Mouse (Mus musculus) skeletal muscle tissue, postnatal 0 days (tissue): Measurements from ENCODE around the gene Olfr1295. TPM values are rescaled to one million over a fixed set of nuclear protein-coding genes. Genes with fewer than 3 reads are reported as not detected.

Experiments
- polyA plus RNA-seq: library from polyadenylated mRNA; unstranded; fragments of >200 nt; fragmentation: Nextera tagmentation; extraction: Ambion mirVana; gene quantifications from 2 replicates; pipeline ENCODE4 v1.2.1, GENCODE M21; 2015

Gene Olfr1295
- polyA plus RNA-seq, result not detected in 2 replicates

DNA sequence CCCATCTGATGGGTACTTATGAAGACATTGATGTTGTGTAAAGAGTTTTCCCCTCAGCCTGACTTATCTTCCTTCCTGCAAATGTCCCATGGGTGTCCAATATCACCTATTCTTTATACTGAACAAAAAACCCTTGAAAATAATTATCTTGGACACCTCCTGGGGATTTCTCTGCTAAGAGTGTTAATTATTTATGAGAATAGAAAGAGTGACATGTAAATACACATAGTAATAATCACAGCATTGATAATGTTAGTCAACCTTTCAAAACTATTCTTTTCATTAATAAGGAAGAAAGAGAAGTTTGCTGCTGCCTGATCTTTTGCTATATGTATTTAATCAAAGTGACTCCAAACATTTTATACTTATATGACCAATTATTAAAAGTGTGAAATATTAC lies at the start of gene Olfr1295:
Gene Olfr1295, minus strand, starts transcription at position 101 of the 400 bp plus-strand sequence.

GRCm38 (mm10) chr2:111540191-111540590 lies 29.3 kb downstream of the Olfr1295 start, which contains the start of gene Olfr1294:
Gene Olfr1294, minus strand, starts transcription at chr2:111540291.

DNA sequence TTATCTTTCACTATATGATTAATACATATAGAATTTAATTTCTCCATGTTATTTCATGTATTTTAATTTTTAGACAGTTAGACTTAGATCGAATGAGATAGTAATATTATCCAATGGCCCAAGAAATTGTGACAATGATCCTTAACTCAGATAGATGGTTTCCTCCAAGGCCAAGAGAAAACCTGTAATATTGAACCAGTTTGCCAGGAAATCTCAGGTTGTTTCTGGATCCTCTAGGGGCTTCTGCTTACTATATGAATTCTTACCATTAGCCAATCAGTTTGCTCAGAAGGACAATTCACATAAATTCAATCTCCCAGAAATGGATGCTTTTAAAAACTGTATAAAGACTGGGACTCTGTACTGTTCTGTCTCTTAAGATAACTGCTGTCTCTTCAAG lies 44.6 kb downstream of the Olfr1295 start, which contains the start of gene Olfr1293-ps:
Gene Olfr1293-ps, plus strand, starts transcription at position 301 of the 400 bp plus-strand sequence.

Other genes with a start within 250 kb of the Olfr1295 start
- gene Olfr1281, start 243.2 kb downstream of the Olfr1295 start, polyA plus RNA-seq, result not detected in 2 replicates
- gene Olfr1282, start 233.6 kb downstream of the Olfr1295 start, polyA plus RNA-seq, result not detected in 2 replicates
- not detected in 2 replicates for gene Olfr1283, start 202.9 kb downstream of the Olfr1295 start, polyA plus RNA-seq
- not detected in 2 replicates for gene Olfr1284, start 194.2 kb downstream of the Olfr1295 start, polyA plus RNA-seq
- not detected in 2 replicates for gene Olfr1286, start 146.6 kb downstream of the Olfr1295 start, polyA plus RNA-seq
- gene Olfr1287, start 120.5 kb downstream of the Olfr1295 start, polyA plus RNA-seq, result not detected in 2 replicates
- gene Olfr1288, start 95.6 kb downstream of the Olfr1295 start, polyA plus RNA-seq, result not detected in 2 replicates
- not detected in 2 replicates for gene Olfr1289, start 88.9 kb downstream of the Olfr1295 start, polyA plus RNA-seq
- not detected in 2 replicates for gene Olfr1290, start 75.9 kb downstream of the Olfr1295 start, polyA plus RNA-seq
- gene Olfr1291-ps1, start 72.5 kb downstream of the Olfr1295 start, polyA plus RNA-seq, result not detected in 2 replicates
- not detected in 2 replicates for gene Olfr1293-ps, start 44.5 kb downstream of the Olfr1295 start, polyA plus RNA-seq
- gene Olfr1294, start 29.4 kb downstream of the Olfr1295 start, polyA plus RNA-seq, result not detected in 2 replicates
- not detected in 2 replicates for gene Olfr1297, start 56.8 kb upstream of the Olfr1295 start, polyA plus RNA-seq
- gene Olfr1298, start 79.5 kb upstream of the Olfr1295 start, polyA plus RNA-seq, result not detected in 2 replicates
- not detected in 2 replicates for gene Olfr1299, start 91.7 kb upstream of the Olfr1295 start, polyA plus RNA-seq
- not detected in 2 replicates for gene Olfr1301, start 181.3 kb upstream of the Olfr1295 start, polyA plus RNA-seq
- not detected in 2 replicates for gene Olfr1302, start 207.7 kb upstream of the Olfr1295 start, polyA plus RNA-seq